Mouse (Mus musculus) stomach, postnatal 0 days (tissue): ENCODE results near the gene Rcsd1.

Source experiments
- CTCF ChIP-seq: IDR thresholded peaks from 2 replicates; pipeline ENCODE4 v1.5.1; 2016; ENCODE audit warnings: antibody characterized with exemption, low read depth, mild to moderate bottlenecking, moderate library complexity
- EP300 ChIP-seq: optimal IDR thresholded peaks from 2 replicates; pipeline ENCODE3; 2016; ENCODE audit warnings: antibody characterized with exemption

DNA sequence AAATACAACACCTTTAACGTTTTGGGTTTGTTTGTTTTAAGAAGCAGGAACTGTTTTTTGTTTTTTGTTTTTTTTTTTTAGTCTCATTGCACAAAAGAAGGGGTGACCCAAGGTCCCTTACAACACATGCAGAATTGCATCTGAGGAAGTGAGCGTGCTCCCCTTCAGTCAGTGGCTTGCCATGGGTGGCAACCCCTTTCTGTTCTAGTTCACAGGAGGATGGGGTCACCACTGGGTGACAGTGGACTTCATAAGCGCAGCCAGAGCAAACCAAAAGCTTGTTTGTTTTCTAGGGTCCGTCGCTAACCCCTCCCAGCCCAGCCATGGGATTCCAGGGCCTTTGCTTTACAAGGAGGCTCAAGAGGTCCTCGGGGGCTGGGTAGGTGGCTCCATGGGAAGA is 22.0 kb upstream of the Rcsd1 start:
- no peak for TF ChIP-seq EP300
- no peak for TF ChIP-seq CTCF
